Mouse (Mus musculus) thymus, adult 2 months (tissue): Measurements from ENCODE around the gene Cacybp.

Experiments used
- CTCF ChIP-seq: fragments of 200-500 bp; IDR thresholded peaks from 2 replicates; pipeline ENCODE4 v1.5.1; 2012; ENCODE audit warnings: mild to moderate bottlenecking, control low read depth, low read length, moderate library complexity, borderline replicate concordance; ENCODE audit not compliant: control insufficient read depth, poor library complexity, insufficient read depth; ENCODE audit errors: extremely low read depth
- POLR2A ChIP-seq: fragments of 200-500 bp; IDR thresholded peaks from 2 replicates; pipeline ENCODE4 v1.6.1; 2012; ENCODE audit warnings: mild to moderate bottlenecking, low read length, control low read depth, moderate library complexity; ENCODE audit not compliant: control insufficient read depth, poor library complexity, insufficient read depth; ENCODE audit errors: extremely low read depth

DNA sequence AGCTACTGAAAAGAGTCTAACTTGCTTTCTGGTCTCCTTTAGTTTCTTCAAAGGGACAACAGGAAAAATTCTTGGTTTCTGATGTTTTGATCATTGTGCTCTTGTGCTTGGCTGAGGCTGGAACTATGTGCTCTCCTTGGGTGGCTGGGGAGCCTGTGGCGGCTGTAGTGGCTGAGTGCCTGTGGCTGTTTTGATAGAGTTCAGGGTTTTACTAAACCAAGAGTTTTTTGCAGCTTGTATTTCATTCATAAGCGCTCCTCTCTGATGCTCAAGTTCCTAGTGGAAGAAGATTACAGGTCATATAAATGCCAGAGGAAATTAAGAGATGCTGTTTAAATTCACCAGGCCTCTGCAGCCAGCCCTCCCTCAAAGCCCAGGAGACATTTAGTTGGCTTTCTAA, 11.4 kb upstream of the Cacybp start:
- TF ChIP-seq CTCF (no peak), POLR2A (no peak)
